Mouse (Mus musculus) C2C12 (cell line): ENCODE results near the gene B9d1. TPM values are rescaled to one million over a fixed set of nuclear protein-coding genes. Genes with fewer than 3 reads are reported as not detected.

ENCODE experiments used
- H3K27me3 ChIP-seq: one replicate; pipeline ENCODE4 v1.6.1; 2011; ENCODE audit not compliant: control insufficient read depth, insufficient read depth, insufficient read length
- H3K36me3 ChIP-seq: one replicate; pipeline ENCODE4 v1.6.1; 2011; ENCODE audit not compliant: control insufficient read depth, insufficient read depth
- H3K4me3 ChIP-seq: one replicate; pipeline ENCODE4 v1.5.1; 2011; ENCODE audit warnings: mild to moderate bottlenecking, control low read depth; ENCODE audit not compliant: poor library complexity, insufficient read depth, severe bottlenecking
- H3K79me2 ChIP-seq: one replicate; pipeline ENCODE4 v1.6.1; 2011; ENCODE audit not compliant: control insufficient read depth, insufficient read depth
- H3K79me3 ChIP-seq: one replicate; pipeline ENCODE4 v1.6.1; 2011; ENCODE audit warnings: low read depth, control low read depth
- H3ac ChIP-seq: one replicate; pipeline ENCODE3; 2011; ENCODE audit warnings: low read depth; ENCODE audit not compliant: control insufficient read depth, insufficient read length
- CEBPB ChIP-seq: IDR thresholded peaks from one replicate; pipeline ENCODE4 v1.6.1; 2011; ENCODE audit warnings: low read depth, mild to moderate bottlenecking, control low read depth, moderate library complexity
- CTCF ChIP-seq: IDR thresholded peaks from one replicate; pipeline ENCODE4 v1.5.1; 2011; ENCODE audit not compliant: control insufficient read depth, insufficient read depth, insufficient read length
- FOSL1 ChIP-seq: IDR thresholded peaks from one replicate; pipeline ENCODE4 v1.8.0; 2011; ENCODE audit warnings: mild to moderate bottlenecking, low read length; ENCODE audit not compliant: poor library complexity, insufficient read depth, severe bottlenecking
- MAX ChIP-seq: IDR thresholded peaks from one replicate; pipeline ENCODE4 v1.6.1; 2011; ENCODE audit warnings: mild to moderate bottlenecking, control low read depth
- MYOD1 ChIP-seq: IDR thresholded peaks from one replicate; pipeline ENCODE4 v1.6.1; 2011; ENCODE audit warnings: low read depth; ENCODE audit not compliant: control insufficient read depth, insufficient read length
- MYOG ChIP-seq: IDR thresholded peaks from one replicate; pipeline ENCODE4 v1.6.1; 2011; ENCODE audit not compliant: control insufficient read depth, insufficient read length; ENCODE audit errors: extremely low read depth
- USF1 ChIP-seq: IDR thresholded peaks from one replicate; pipeline ENCODE4 v1.6.1; 2011; ENCODE audit warnings: low read depth, mild to moderate bottlenecking, control low read depth, moderate library complexity
- polyA plus RNA-seq: library from polyadenylated mRNA; unstranded; fragments of >200 nt; fragmentation: generic; extraction: Trizol; gene quantifications from one replicate; pipeline ENCODE4 v1.2.1, GENCODE M21; 2012; ENCODE audit warnings: missing spikeins

Gene B9d1
- polyA plus RNA-seq, 1 experiment, result 45.7 TPM

DNA sequence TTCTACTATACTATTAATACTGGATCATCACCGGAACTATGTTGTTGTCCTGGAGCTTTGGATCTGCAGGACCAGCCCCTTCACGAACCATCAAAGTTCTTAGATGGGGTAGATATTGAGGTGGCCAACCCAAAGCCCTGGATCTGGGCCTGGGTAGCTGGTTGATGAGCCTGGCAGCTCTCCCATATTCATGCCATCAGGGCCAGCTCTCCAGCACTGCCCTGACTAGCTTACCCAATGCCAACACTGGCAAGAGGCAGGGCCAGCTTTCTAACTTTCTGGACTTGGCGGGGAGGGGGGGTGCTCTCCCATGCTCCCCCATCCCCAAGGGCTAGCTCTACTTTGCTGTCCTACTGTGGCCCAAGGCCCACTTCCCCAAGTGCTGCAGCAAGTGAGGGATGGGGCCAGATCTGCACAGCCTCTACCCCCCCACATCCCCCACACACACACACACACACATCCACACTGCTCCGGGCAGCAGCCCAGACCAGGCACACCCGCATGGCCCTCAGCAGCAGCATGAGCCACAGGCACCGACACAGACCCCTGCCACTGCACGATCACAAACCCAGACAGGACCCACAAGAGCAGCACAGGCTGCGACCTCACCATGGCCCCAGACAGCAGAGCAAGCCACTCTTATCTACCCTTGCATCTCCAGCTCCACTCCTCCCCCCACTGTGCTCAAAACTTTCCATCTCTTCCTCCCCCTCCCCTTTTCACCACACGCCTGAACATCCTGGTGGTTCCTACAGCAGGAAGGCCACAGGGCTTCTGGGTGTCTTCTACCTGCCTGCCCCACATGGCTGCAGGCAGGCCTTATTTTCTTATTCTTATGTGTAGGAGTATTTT lies 23.5 kb upstream of the B9d1 start:
- Histone ChIP-seq H3K27me3 (peaks cover 9% of the 10 kb centered on the region), H3K36me3 (no peaks in the 10 kb centered on the region), H3K79me2 (no peaks in the 10 kb centered on the region), H3ac (no peak overlapping the region), H3K79me3 (no peaks in the 10 kb centered on the region), H3K4me3 (no peak overlapping the region)
- TF ChIP-seq CTCF, result no peak
- TF ChIP-seq MAX, result no peak
- TF ChIP-seq MYOG, result no peak
- TF ChIP-seq MYOD1, result no peak
- no peak for TF ChIP-seq USF1
- TF ChIP-seq CEBPB, result no peak
- TF ChIP-seq FOSL1, result no peak

DNA sequence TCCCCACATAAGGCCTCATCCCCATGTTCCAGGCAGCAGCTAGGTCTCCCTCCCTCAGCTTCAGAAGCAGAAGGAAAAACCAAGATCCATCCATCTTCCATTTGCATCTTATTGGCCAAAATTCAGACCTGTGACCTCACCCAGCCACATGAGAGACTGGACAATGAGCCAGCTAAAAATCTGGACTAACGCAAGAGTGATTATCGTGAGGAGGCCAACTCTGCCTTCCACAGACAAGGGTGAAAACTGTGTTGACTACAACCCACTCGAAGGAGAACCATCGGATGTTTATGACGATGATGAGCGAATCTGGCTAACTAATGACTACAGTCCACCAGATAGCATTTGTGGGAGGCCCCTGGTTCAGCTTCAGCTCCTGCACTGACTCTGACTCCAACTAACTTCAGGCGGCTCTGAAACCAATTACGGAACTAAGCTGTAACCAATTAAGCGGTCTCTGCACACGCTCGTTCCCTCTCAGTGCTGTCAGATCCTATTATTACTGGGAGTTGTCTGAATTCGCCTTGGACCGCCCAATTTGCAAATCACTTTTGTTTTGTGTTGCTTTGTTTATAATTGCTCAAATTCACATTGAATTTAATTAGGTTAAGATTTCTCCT lies 21.6 kb upstream of the B9d1 start:
- no peak for TF ChIP-seq MYOG
- TF ChIP-seq CTCF, result no peak
- no peak for TF ChIP-seq FOSL1
- no peak overlapping the region for H3K4me3 ChIP-seq

DNA sequence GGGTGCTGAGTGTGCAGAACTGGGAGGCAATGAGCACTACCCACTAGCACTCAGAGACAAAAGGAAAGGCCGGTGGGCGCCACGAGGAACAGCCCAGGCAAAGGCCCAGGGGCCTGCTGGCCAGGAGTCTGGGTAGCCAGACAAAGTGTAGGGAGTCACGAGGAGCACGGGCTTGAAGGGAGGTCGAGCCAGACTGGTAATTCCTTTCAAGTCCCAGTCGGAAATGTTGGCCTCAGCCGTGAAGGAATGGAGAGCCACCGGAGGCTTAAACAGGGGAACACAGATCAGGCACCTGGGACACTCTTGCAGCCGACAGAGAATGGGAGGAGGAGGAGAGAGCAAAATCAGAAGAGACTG lies 20.7 kb upstream of the B9d1 start:
- TF ChIP-seq USF1 (no peak), MYOG (no peak), CEBPB (no peak), FOSL1 (no peak), CTCF (no peak), MYOD1 (no peak), MAX (no peak)
- Histone ChIP-seq H3K27me3 (peaks cover 3% of the 10 kb centered on the region), H3K4me3 (no peak overlapping the region)

More for the DNA sequence above, 21.6 kb upstream of the B9d1 start:
- no peak overlapping the region for H3ac ChIP-seq
- peaks cover 3% of the 10 kb centered on the region for H3K27me3 ChIP-seq
- no peaks in the 10 kb centered on the region for H3K79me2 ChIP-seq
- peaks cover 5% of the 10 kb centered on the region for H3K36me3 ChIP-seq
- no peaks in the 10 kb centered on the region for H3K79me3 ChIP-seq

GRCm38 (mm10) chr11:61484613-61485540 lies 20.1 kb upstream of the B9d1 start, which contains the start of gene Mfap4:
Gene Mfap4, plus strand, starts transcription at chr11:61485431.
- Histone ChIP-seq H3K27me3 (peaks cover 3% of the 10 kb centered on the region), H3K4me3 (no peak within 1 kb of the TSS), H3K79me3 (no peaks in the 10 kb centered on the region), H3ac (no peak within 1 kb of the TSS), H3K79me2 (peaks cover 3% of the 10 kb centered on the region), H3K36me3 (peaks cover 20% of the 10 kb centered on the region)
- TF ChIP-seq MAX, result no peak
- no peak for TF ChIP-seq FOSL1
- no peak for TF ChIP-seq MYOD1
- no peak for TF ChIP-seq CEBPB
- no peak for TF ChIP-seq MYOG
- TF ChIP-seq CTCF, result no peak
- TF ChIP-seq USF1, result no peak

More for the DNA sequence above, 20.7 kb upstream of the B9d1 start:
- H3K36me3 ChIP-seq, result peaks cover 14% of the 10 kb centered on the region
- no peak overlapping the region for H3ac ChIP-seq
- no peaks in the 10 kb centered on the region for H3K79me3 ChIP-seq
- H3K79me2 ChIP-seq, result no peaks in the 10 kb centered on the region

DNA sequence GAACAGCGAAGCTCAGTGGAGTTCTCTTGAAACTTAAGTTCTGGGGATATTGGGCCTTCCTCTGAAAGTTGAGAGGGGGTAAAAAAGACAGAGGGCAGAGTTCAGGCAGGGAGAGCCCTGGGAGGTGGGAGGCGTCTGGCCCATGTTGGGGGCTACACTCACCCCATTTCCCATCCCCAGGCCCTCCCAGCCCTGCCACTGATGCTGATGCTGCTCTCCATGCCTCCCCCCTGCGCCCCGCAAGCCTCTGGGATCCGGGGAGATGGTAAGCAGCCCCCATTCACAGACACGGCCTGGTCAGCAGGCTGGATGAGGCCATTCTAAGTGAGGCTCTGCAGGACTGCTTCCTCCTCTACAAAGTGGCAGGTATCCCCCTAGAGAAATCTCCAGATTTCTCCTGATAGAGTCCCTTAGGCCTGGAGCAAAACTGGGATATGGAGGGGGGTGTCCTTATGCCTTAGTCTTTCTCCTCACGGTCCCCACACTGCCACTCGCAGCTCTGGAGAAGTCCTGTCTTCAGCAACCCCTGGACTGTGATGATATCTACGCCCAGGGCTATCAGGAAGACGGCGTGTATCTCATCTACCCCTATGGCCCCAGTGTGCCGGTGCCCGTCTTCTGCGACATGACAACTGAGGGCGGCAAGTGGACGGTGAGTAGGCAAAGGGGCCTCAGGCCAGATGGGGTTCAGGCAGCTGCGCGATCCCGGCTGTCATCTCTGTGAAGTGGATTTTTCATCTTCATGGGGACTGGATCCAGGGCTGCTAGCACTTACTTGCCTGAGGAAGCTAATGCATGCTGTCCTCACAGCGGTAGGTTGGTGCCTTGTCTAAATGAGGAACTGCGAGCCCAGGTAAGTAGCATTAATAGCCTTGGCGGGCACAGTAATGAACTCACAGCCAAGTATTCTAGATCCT lies 19.1 kb upstream of the B9d1 start:
- Histone ChIP-seq H3K27me3 (peaks cover 3% of the 10 kb centered on the region), H3ac (no peak overlapping the region), H3K36me3 (peaks cover 30% of the 10 kb centered on the region), H3K79me2 (peaks cover 11% of the 10 kb centered on the region), H3K79me3 (no peaks in the 10 kb centered on the region), H3K4me3 (no peak overlapping the region)
- no peak for TF ChIP-seq FOSL1
- TF ChIP-seq CEBPB, result no peak
- TF ChIP-seq MYOD1, result no peak
- TF ChIP-seq MYOG, result no peak
- TF ChIP-seq CTCF, result no peak
- TF ChIP-seq USF1, result no peak
- TF ChIP-seq MAX, result no peak
